Comparison of ENCODE assay signal across 11 mouse cellular contexts in the genomic region with DNA sequence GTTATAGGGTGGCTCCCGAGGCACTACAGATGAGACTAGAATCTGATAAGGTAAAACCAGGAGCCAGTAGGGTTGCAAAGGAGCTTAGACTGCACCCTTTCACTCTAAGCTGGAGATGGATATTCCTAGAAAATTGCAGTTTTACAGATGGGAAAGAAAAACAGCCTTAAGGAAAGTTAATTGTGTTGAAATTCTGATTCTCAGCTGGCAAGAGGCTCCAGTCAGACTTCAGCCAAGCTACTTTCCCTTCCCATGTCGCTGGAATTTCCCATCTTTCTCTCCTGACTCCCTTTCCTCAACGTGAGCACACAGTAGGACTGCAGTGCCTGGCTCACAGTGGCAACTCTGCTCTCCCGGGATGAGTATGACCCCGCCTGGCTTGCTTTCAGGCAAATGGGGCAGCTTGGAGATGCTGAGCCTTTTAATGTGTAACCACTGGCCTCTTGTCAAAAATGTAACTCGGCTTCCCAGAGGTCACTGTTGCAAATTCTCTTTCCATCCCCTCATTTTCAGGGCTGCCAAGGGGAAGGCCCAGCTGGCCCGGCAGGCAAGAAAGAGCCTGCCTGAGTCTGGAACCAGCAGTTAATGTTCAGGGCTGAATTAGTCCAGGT. TPM values are rescaled to one million over a fixed set of nuclear protein-coding genes. Genes with fewer than 3 reads are reported as not detected.
DNase-seq lines count a peak whose midpoint lies in the region; ATAC-seq lines count a peak whose summit lies in the region.
"Had no signal": no experiment of that assay in that cellular context is flagged by ENCODE, and none has a peak within 500 bp of the region (broad histone marks: within the 10 kb centered on the region; RNA-seq: fewer than 3 reads in every experiment).

No protein-coding gene starts in this region.

- no peak overlapping the region for H3K27ac ChIP-seq in forebrain, embryonic 16.5 days (ENCODE audit: low read length)
- H3K27ac ChIP-seq: hindbrain, embryonic 14.5 days; macrophage had no signal

- H3K9ac ChIP-seq in forebrain, embryonic 16.5 days (replicated peaks; ENCODE audit: low read depth, low read length): no peak overlapping the region
- H3K9ac ChIP-seq: hindbrain, embryonic 14.5 days had no signal

- H3K4me2 ChIP-seq in forebrain, embryonic 16.5 days (ENCODE audit: low read length): no peak overlapping the region
- H3K4me2 ChIP-seq: hindbrain, embryonic 14.5 days had no signal

- no peaks in the 10 kb centered on the region for H3K27me3 ChIP-seq in forebrain, embryonic 16.5 days (replicated peaks; ENCODE audit: control insufficient read depth, insufficient read depth, low read length)

- peak; percentile 70 for DNase-seq in adrenal gland, postnatal 10 days
- no peak for DNase-seq in adrenal gland, adult 8-10 months
- DNase-seq in urinary bladder, postnatal 14 days (ENCODE audit: low spot score): peak; percentile 62
- no peak for DNase-seq in urinary bladder, adult 2 months (ENCODE audit: low spot score)
- DNase-seq in kidney, postnatal 25 days: peak; percentile 82 to 89
- no peak for DNase-seq in embryo, embryonic 11 days
- DNase-seq in natural killer cell, adult 2 months (ENCODE audit: low spot score in 2 of 2): no peak

- no peak for ATAC-seq in forebrain, embryonic 16.5 days
- ATAC-seq: activated CD4-positive, CD25-positive, alpha-beta regulatory T cell, adult 4 months had no signal

- H3K9me3 ChIP-seq in forebrain, embryonic 16.5 days (ENCODE audit: control insufficient read depth, low read length): peaks cover 4% of the 10 kb centered on the region; the same call in 1 of the 2 replicates

- H3K4me1 ChIP-seq in forebrain, embryonic 16.5 days (replicated peaks; ENCODE audit: control insufficient read depth, insufficient read depth, low read length): no peaks in the 10 kb centered on the region

- 62% methylated on average over 7 of the region's 7 CpGs for WGBS in forebrain, embryonic 16.5 days

- H3K4me3 ChIP-seq in forebrain, embryonic 16.5 days (replicated peaks; ENCODE audit: low read length): no peak overlapping the region

- no peaks in the 10 kb centered on the region for H3K36me3 ChIP-seq in forebrain, embryonic 16.5 days (ENCODE audit: control insufficient read depth, insufficient read depth)

RNA-seq across cellular contexts. Expression of gene Rin3, which starts 6.9 kb away (rescaled TPM):
- total RNA-seq in adrenal gland, postnatal 10 days (2021): 10 to 100 TPM; 19.2 to 21.6 TPM
- total RNA-seq in adrenal gland, adult 8-10 months (2022): 10 to 100 TPM; 11.3 to 18.2 (median 14.0) TPM
- polyA plus RNA-seq in urinary bladder, adult 2 months (2012; rRNA removed): 2.1 and 5.5 TPM in 2 replicates
- 1.7 and 3.3 TPM in 2 replicates for polyA plus RNA-seq in forebrain, embryonic 16.5 days (2015; fragmentation: Nextera tagmentation; extraction: Ambion mirVana)

Comparison
In these comparisons a context has a peak if more than half of its experiments do, and no peak if none do; other contexts are left out.
1. DNase-seq: peak in adrenal gland, postnatal 10 days (single experiment), urinary bladder, postnatal 14 days (single experiment) and kidney, postnatal 25 days (2 of 2); none in adrenal gland, adult 8-10 months (single experiment), urinary bladder, adult 2 months (single experiment), embryo, embryonic 11 days (single experiment) and natural killer cell, adult 2 months (0 of 2).